Mouse (Mus musculus): ENCODE measurements around the gene Extl2.
A peak's percentile ranks its signal among the peaks of the same experiment; 100 is the strongest.

Gene Extl2

DNA sequence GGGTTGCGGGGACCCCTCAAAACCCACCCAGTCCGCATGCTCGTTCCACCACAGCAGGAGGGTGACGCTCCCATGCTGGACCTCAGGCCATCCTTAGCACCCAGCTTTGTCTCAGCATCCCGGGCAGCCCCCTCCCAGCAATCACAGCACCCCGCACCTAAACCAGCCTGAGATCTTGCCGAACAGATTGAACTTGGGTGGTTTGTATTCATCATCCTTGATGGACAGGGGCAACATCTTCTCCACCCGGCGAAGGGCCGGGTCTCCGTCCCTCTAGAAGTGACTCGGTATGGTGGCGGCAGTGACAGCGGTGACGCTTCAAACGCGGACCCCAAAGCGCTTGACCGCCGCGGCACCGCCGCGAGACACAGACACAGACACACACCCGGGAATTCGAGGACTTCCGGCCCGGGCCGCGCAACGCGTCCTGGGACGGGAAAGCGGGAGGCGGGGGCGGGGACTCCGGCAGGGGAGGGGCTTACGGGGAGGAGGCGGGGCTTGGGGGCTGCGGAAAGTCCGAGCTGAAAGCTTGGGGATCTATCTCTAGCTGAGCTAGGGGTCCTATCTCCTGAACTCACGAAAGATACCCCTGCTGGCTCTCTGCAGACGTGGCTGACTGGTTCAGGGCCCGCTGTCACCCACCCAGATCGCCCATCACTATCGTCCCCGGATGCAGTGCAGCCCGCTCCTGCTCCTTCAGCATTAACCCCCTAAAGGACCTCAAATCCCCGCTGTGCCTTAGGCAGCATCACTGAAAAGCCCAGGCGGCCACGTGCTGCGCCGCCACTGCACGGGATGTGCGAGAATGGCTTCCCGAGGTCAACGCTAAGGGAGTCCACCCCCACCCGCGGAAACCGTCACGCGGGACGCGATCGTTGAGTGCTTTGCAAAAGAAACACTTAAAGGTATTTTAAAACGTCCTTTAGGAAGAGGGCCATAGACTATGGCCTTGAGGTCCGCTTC is at the start of gene Extl2, which contains the start of gene Slc30a7:
TSS of gene Extl2 (plus strand) at position 485 of the 963 bp plus-strand sequence.
TSS of gene Slc30a7 (minus strand) at position 429 of the 963 bp plus-strand sequence.
- DNase-seq, result peak; percentile 85 to 92

DNA sequence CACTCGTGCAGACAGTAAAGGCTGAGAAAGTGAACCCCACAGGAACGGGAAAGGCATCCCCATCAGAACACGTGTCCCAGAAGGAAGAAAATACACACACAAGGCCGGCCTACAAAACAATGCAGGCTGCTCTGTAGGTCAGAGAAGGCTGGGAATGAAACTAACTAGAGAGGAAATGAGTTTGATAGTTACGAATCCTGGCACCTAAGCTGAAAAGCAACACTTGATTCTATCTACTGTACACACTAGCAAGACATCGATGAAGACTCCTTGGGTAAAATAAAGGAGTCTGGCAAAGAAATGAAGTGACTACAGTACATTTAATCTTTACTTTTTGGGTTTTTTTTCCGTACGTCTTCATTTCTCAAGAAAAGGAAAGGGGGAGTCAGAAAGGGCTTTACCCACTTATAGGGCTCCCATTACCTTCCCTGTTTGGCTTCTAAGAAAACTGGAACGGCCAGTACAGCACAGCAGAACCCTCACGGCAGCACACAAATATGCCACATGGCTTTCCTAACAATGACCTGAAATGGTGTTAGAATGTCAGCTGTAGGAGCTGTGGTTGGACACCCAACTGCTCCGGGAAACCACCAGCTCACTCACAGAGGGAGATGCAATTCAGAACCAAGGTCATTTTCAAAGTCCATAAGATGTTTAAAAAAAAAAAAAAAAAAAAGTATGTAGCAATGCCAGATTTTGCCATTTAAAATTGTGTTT is 45.8 kb upstream of the Extl2 start:
- no peak for DNase-seq

DNA sequence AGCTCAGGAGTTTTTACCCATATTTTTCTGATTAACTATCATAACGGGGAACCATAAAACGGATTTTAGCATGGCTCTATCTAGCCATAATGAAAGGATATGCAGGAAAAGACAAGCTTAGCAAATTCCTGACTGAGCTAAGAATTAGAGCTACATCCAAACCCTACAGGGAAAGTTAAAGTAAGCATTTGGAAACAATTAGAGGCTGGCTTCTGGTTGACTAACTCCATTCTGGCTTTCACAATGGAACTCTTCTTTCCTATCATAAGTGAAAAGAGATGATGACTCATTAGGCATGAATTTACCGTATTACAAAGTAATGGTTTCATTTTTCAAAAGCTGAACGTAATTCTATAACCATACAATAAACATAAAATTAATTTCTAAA is 45.2 kb upstream of the Extl2 start:
- no peak for DNase-seq

GRCm38 (mm10) chr3:115963597-115963996 is 43.7 kb upstream of the Extl2 start:
- DNase-seq, result no peak

GRCm38 (mm10) chr3:115964071-115964470 is 43.2 kb upstream of the Extl2 start:
- no peak for DNase-seq

- DNase-seq, result no peak
Observed at GRCm38 (mm10) chr3:115968745-115969530, 38.3 kb upstream of the Extl2 start.

GRCm38 (mm10) chr3:115971045-115971785 is 36.0 kb upstream of the Extl2 start:
- DNase-seq, result no peak

DNA sequence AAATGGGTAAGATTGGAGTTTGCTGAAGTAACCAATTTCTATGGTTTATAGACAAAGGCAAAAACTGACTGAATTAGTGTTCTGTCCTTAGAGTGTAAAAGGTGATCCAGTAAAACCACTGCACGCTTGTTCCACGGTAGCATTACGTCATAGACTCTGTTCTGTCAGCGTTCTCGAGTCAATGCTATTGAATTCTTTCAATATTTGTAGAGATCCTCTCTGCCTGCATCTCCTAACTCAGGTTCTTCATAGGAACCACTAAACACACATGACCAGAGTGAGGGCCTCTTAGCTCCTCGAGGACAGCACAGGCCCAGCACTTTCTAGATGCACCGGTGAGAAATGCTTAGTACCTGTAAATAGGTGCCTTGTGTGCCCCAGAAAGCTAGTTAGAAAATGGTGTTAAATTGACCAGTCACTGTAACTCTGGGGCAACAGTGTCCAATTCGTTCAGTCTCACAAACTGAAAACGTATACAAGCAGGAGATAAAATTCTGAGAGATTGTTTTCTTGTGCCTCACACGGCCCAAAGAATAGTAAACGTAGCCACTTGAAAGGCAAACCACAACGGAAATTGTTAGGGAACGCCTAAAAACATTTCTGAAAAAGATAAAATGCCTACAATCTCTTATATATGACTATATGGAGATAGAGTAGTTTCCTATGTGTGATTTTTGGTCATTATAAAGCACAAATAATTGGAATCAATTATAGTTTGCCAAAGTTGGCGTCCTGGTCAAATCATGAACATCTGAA is 35.2 kb upstream of the Extl2 start:
- DNase-seq, result no peak

DNA sequence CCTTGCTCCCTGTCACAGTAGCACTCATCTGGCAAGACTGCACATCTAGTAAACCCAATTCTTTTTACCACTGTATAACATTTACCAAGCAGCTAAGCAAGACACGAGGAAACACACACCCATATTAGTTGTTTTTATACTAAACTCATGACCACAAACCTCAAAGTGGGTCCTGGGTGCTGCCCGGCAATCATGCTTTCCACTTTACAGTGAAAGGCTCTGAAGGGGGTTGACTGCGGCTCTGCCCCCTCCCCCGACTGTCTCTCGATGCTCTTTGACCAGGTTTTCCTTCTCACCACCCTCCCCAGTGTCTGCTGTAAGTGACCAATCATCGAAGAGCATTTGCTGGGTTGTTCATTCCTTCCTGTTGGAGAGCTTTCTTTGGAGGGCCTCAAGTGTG is 33.0 kb upstream of the Extl2 start:
- DNase-seq, result no peak

DNA sequence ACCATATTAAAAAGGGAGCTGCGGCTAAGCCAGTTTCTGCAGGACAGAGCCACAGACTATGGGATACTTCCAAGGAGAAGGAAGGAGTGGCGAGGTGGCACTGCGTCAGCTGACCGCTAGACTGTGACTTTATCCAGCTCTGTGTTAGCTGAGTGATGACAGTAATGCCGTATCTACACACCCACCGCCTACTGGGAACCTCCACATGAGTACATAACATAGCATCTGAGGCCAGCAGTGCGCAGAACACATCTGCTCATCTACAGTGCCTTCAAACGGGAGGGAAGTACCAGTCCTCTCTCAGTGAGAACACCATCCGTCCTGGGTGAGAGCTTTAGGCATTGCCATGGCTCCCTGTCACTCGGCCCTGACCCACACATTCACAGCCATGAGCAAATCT is 32.3 kb upstream of the Extl2 start:
- DNase-seq, result no peak

DNA sequence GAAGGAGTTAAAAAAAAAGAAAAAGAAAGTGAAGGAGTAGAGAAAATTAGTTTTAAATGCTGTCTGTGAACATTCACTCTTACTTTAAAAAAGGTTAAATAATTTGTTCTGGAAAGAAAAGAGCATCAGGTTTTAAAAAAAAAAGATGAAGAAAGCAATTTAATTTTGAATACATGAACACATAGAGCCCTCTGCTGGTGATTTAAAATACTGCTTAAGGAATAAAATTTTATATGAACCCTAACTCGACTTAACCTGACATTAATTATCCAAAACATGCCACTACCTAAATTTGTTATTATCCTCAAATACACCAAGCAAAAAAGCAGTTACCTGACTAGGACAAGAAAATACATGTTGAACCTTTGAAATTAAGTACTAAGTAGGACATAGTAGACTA is 28.3 kb upstream of the Extl2 start:
- DNase-seq, result no peak

- DNase-seq, result no peak
Observed at GRCm38 (mm10) chr3:115983217-115983616, 24.0 kb upstream of the Extl2 start.

GRCm38 (mm10) chr3:115984653-115985052 is 22.6 kb upstream of the Extl2 start:
- DNase-seq, result no peak

GRCm38 (mm10) chr3:115985183-115985892 is 21.9 kb upstream of the Extl2 start:
- DNase-seq, result peak; percentile 32 to 49

DNA sequence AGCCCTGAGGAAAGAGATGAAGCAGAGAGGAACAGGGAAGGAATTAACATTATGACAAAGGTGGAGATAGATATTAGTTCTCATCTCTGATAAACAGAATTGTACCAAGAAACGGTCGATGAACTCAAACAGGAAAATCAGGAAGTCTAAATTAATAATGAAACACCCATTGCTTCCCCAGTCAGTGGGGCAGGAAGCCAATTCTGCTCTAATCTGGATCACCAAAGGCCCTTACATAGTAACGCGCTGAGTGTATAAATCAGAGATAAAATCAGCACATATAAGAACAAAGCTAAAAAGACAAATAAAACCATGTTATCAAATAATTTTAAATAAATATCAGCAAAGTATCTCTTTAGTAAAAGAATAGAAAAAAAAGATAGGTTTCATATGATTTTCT is 15.2 kb upstream of the Extl2 start:
- DNase-seq, result peak in 1 of 2 experiments; percentile 46

- no peak for DNase-seq
Observed at GRCm38 (mm10) chr3:115992588-115992987, 14.7 kb upstream of the Extl2 start.

DNA sequence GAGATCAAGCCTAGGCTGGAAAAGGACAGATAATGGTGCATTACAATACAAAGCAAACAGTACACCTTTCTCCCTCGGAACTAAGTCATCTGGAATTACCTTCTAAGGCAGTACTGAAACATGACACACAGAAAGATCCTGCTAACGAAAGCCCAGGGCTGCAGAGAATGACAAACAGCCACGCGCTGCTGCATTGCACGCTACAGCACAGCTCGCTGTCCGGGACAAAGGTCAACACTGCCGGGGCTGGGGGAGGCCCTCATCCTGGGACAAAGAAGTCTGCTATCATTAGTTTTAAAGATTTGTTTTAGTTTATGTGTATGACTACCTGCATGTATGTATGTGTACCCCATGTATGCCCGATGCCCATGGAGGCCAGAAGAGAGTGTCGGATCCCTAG is 14.2 kb upstream of the Extl2 start:
- peak; percentile 38 to 53 for DNase-seq

DNA sequence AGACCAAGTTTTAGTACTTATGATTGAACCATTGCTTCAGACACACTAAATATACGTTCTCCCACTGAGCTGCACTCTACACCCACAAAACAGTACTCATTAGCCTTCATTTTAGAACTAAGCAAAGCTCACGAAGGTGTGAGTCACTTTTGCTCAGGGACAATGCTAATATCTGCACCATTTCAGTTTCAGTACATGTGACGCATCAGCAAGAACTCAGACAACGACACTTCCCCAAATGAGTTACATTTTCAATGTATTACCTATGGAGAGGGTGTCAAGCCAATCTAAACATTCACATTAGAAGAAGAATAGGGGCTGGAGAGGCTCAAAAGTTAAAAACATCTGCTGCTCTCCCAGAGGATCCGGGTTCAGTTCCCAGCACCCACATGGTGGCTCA is 10.3 kb upstream of the Extl2 start:
- DNase-seq, result no peak

GRCm38 (mm10) chr3:116006284-116006977 is 831 bp upstream of the Extl2 start:
- peak in 1 of 2 experiments; percentile 11 for DNase-seq

- peak; percentile 80 to 91 for DNase-seq
Observed at GRCm38 (mm10) chr3:116007941-116008440, 729 bp downstream of the Extl2 start.

Data from kidney, postnatal 25 days (tissue).